Mouse (Mus musculus) effector memory CD4-positive, alpha-beta T cell, adult 7 months (primary cell): ENCODE data around the gene Gpc6. TPM values are rescaled to one million over a fixed set of nuclear protein-coding genes. Genes with fewer than 3 reads are reported as not detected.

ENCODE experiments used
- polyA plus RNA-seq: library from polyadenylated mRNA; unstranded; fragments of 100-300 nt; shearing (Covaris generic); gene quantifications from one replicate; pipeline ENCODE4 v1.2.1, GENCODE M21; 2017

Gpc6 gene
- polyA plus RNA-seq = not detected

DNA sequence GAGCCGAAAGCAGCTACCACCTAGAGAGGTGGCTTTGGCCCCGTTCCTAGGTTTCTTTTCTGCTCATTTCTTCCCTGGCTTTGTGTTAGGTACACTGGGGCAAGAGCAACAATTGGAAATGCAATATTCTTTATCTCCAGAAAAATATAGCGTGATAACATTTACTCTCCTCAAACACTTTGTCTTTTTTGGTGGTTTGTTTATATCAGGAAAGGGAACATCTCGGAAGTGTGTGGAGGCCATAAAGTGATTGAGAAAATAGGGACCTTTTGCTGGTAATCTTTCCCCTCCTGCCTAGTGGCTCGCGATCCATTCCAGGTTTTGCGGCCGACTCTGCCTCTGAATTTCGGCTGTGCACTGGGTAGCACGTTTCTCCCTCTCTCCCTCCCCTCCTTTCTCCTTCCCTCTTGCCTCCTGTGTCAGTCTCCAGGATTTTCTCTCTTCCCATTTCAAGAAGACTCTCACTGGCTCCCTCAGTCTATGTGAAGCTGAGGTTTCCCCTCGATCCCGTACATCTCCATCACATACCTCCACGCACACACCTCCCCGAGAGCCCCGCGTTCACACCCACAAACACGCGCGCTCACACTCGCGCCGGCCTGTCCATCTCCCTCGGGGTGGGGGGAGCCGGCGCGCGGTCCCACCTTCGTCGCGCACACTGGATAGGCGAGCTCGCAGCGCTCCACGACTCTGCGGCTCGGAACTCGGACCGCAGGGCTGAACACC lies at the start of gene Gpc6:
Gpc6 (plus strand) TSS at position 440 of the 726 bp plus-strand sequence.

